Mouse (Mus musculus) left cerebral cortex, postnatal 14 days (tissue): ENCODE measurements around the gene Gpx4. TPM values are rescaled to one million over a fixed set of nuclear protein-coding genes. Genes with fewer than 3 reads are reported as not detected.

ENCODE experiments used
- DNase-seq, 2 experiments: peaks; one replicate each; pipeline ENCODE4 v3.0.0; 2021 to 2022; ENCODE audit warnings: low spot score in 2 of 2, mixed read lengths in 1 of 2
- intact Hi-C: fragments of 180-260 bp; cut with DNase I; formaldehyde crosslinking; loops from one replicate; pipeline ENCODE4 v1.15.1; 2025
- total RNA-seq, 2 experiments: library from RNA; stranded (reverse); gene quantifications; 2 replicates each; pipeline ENCODE4 v1.2.3; 2021

Gpx4 gene
- total RNA-seq, 2 experiments from 2014 or later = 462 to 482 TPM

DNA sequence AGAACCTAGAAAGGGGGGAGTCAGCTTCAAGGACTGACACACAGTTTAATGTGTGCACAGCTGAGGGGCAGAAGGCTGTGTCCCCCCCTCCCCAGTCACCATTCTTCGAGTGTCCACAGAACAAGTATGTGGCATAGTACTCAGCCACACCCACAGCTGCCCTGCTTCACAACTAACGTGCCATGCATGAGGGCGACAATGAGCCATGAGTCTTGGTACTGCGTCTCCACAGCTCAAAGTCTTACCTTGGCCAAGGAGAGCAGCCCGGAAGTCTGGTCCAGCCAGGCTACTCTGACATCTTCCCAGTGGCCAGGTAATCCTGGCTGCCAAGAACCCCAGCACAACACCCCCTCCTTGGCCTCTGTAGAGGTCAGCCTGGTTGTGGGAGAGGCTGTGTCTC is 45.7 kb downstream of the Gpx4 start:
- intact Hi-C loops = no loop called here
- no peak for DNase-seq

DNA sequence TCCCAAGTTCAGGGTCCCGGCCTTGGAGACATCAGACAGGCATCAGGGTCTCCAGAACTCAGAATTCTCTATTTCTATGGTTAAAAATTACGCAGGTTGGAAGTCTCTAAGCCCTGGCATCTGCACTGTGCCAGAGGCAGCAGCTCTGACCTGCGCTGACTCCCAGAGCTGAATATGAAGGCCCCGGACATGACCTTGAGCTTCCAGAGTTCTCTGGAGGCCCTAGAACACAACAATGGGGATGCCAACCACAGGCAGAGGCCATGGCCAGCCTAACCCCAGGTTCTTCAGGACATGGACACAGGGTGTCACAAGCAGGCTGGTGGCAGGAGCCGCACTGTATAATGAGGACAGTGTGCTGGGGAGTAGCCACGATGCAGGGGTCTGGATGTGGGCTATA is 47.1 kb downstream of the Gpx4 start:
- no peak for DNase-seq
- intact Hi-C loops = no loop called here

DNA sequence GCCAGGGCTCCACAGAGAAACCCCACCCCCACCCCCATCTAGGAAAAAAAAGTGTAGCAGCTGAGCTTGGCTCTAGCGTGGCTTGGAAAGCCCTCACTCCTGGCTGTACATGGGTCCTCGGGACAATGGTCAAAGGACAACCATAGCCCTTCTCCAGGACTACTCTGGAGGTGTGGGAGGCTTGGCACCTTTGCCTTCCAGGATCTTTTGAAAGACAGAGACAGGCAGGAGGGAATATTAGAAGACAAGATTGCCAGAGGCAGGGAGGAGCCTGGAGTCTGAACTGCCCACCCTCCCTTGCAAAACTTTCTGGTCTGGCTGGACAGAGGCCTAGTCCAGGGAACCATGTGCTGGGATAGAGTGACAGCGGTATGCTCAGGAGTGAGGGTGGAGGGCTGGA is 47.7 kb downstream of the Gpx4 start:
- no peak for DNase-seq
- intact Hi-C loops = no loop called here

DNA sequence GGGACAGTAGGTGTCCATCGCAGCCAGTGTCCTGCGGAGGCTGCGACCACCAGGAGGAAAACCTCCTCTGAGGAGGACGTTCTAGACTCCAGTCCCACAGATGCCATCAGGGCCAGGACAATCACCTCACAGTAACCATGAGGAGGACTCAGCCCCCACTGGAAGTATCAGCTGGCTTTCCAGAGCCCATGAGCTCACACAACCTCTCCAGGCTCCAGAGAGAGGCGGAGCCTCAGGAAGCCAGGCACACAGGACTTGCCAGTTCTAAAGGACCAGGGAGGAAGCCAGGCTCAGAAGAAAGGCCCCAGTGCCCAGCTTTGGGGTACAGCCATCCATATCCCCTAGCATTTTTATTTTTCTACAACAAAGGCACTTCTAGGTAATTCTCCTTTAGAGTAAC is 48.6 kb downstream of the Gpx4 start:
- intact Hi-C loops = no loop called here
- no peak for DNase-seq

DNA sequence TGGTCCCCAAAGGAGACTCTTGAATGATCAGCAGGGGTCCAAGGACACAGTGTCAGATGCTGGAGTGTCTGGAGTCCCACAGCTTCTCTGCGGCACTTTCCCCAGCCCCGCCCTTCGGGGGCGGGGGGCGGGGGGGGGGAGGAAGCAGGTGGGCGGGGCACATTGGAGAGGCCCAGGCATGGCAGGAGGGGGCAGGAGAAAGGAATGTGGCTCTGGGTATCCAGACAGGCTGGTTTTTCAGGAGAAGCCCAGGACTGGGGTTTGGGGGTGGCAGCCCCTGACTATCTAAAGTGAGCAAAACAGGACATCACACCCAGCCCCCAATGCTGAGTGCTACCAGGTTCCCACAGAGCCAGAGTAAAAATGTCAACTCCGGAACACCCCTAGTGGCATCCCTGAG is 50.3 kb downstream of the Gpx4 start:
- no peak for DNase-seq
- intact Hi-C loops = no loop called here

DNA sequence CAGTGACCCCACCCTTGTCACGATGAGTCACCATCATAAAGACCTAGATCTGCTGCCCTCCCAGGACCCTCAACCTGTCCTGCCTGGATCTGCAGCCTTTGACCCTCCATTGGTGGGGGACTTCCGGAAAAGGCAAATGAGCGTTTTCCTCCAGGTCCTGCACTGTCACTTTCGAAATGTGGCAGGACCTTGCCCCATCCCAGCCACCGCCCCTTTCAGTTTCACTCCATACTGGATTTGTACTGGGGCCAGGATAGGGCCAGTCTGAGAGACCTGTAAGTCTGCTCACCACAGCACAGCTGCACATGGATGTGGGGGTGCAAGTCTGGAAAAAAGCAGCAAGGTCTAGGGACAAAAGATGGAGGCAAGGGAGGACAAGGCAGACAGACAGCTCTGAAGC is 51.7 kb downstream of the Gpx4 start:
- intact Hi-C loops = no loop called here
- no peak for DNase-seq

DNA sequence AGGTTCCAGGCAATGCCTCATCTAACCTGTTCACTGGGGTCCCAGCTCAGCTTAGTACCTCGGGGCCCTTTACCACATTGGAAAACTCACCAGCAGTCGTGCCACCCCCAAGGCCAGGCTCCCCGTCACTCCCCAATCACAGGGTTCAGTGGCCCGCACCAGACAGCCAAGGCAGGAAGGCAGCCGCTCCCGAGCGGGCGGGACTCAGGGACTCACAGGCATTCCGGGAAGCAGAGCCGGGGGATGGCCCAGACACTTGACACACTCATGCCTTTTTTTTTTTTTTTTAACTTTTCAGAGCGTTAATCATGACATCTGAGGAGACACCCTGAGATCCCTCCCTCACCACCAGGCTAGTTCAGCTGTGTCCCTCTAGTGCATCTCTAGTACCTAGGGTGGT is 54.0 kb downstream of the Gpx4 start:
- intact Hi-C loops = no loop called here
- DNase-seq = no peak

DNA sequence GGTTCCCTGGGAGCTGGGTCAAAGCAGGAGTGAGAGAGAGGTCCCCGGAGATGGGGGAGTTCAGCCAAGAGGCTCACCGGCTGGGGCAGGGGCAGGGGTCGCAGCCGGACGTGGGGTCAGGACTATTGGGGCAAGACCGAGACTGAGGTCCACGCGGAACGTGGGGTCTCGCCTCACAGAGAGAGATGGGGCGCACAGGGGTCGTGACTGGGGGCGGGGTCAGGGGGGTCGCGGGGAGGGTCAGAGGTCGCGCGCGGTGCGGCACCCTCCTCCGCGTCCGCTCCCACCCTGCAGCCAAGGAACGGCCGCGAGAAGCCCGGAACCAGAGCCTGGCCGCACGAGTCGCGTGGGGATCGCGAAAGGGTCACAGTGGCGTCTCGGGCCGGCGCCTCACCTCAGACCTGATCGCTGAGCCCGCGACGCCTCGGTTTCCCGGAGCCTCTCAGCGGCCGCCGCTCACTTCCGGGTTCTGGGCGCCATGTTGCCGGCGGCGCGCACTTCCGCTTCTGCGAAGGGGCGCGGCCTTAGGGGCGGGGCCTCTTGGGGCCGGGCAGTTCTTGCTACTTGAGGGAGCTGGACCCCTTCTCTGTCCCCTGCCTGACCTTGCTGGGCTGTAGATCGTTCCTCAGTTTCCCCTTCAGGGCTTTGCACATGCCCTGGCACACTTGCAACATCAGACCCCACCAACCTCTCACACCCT is 55.4 kb downstream of the Gpx4 start:
- intact Hi-C loops = no loop called here
- peak; percentile 61 to 82 for DNase-seq

DNA sequence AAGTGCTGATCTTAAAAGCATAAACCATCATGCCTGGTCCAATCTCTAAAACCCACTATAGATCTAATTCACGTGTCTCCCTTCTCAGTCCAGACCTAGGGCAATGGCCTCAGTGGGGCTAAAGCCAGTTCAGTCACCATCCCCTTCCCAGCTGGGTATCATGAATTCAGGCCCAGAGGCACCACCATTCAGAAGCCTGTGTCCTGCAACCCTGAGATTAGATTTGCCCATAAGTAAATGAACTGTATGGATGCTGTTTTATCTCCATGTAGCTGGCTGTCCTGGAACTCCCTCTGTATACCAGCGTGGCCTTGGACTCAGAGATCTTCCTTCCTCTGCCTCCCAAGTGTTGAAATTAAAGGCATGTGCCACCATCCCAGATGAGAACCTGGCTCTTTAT is 56.1 kb downstream of the Gpx4 start:
- intact Hi-C loops = no loop called here
- no peak for DNase-seq

DNA sequence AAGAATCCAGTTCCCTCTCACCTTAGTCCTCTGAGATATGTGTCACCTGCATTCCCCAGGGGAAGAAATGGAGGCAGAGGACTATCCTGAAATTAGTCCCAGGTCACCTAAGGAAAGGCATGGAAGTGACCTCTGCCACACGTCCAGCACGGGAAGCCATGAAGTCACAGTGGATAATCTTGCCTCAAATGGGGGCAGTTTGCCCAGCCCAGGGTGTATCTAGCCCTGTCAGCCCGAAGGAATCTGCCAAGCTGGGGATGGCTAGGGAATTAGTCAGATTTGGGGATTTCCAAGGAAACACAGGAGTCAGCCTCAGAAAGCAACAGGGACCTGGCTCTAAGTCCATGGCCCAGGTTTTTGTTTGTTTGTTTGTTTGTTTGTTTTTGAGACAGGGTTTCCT is 57.2 kb downstream of the Gpx4 start:
- DNase-seq = no peak
- intact Hi-C loops = no loop called here

DNA sequence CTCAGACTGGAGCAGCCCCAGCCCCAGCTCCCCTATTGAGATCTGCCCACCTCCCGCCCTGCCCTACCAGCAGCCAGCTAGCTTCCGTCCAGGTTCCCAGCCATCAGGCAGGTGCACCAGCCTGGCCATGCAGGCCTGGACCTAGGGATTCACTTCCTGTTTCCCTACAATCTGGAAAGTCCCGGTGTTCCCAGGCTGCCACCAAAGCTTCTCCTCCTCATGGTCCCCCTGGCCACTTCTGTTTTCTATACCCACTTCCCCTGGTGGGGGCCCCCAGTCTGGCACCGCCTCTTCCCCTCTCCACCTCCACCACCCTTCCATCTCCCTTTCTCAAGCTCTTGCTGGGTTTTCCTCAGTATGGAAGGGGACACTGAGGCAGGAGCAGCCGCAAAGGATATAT is 58.5 kb downstream of the Gpx4 start, which contains the start of gene Sbno2:
Gene Sbno2 (minus strand): TSS at position 112 of the 400 bp plus-strand sequence.
- no peak for DNase-seq
- intact Hi-C loops = no loop called here

DNA sequence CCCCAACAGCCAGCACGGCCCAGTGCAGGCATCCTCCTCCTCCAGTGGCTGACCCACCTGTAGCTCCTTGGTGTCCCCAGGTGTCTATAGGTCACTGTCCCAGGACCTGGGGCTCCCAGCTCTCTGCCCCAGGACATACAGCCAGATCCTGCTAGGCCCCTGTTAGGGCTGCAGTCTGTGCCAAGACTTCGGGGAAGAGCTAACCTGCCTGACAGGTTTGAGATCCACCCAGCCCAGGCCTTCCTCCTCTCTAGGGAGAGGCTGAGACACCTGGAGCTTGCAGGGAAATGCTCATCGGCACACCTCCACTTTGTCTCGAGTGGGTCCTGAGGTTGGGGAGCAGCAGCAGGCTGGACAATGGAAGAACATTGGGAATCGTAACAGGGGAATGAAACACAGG is 59.0 kb downstream of the Gpx4 start:
- intact Hi-C loops = no loop called here
- DNase-seq = no peak

Other genes with a start within 250 kb of the Gpx4 start
- under 1 TPM; 0.59 to 0.72 TPM for gene Misp, start 226.2 kb upstream of the Gpx4 start, total RNA-seq
- gene Ptbp1, start 192.7 kb upstream of the Gpx4 start, total RNA-seq = 10 to 100 TPM; 52.1 to 61.1 TPM
- 1 to 10 TPM; 2.3 to 3.1 TPM for gene Prtn3, start 172.7 kb upstream of the Gpx4 start, total RNA-seq
- gene Plppr3, start 172.5 kb upstream of the Gpx4 start, total RNA-seq = 10 to 100 TPM; 68.3 to 71.2 TPM
- not detected for gene Elane, start 160.9 kb upstream of the Gpx4 start, total RNA-seq
- not detected for gene Cfd, start 156.3 kb upstream of the Gpx4 start, total RNA-seq
- gene Med16, start 138.2 kb upstream of the Gpx4 start, total RNA-seq = 10 to 100 TPM; 55.0 to 66.5 TPM
- not detected for gene Gm26602, start 136.3 kb upstream of the Gpx4 start, total RNA-seq
- 1 to 10 TPM; 5.7 to 7.6 TPM for gene Kiss1r, start 130.2 kb upstream of the Gpx4 start, total RNA-seq
- 100 to 1,000 TPM; 438 to 440 TPM for gene R3hdm4, start 126.0 kb upstream of the Gpx4 start, total RNA-seq
- gene Arid3a, start 120.1 kb upstream of the Gpx4 start, total RNA-seq = 1 to 10 TPM; 5.4 to 7.0 TPM
- 10 to 100 TPM; 45.3 to 46.5 TPM for gene Wdr18, start 87.0 kb upstream of the Gpx4 start, total RNA-seq
- under 1 TPM; 0.21 to 0.40 TPM for gene Grin3b, start 76.5 kb upstream of the Gpx4 start, total RNA-seq
- 100 to 1,000 TPM; 140 to 152 TPM for gene Tmem259, start 62.8 kb upstream of the Gpx4 start, total RNA-seq
- 10 to 100 TPM in 1 of 2 experiments, 1 to 10 TPM in 1; 9.5 to 11.9 TPM for gene Cnn2, start 58.6 kb upstream of the Gpx4 start, total RNA-seq
- 10 to 100 TPM; 10.9 TPM for gene Abca7, start 50.7 kb upstream of the Gpx4 start, total RNA-seq
- gene Arhgap45, start 30.5 kb upstream of the Gpx4 start, total RNA-seq = 1 to 10 TPM; 3.3 to 4.0 TPM
- 10 to 100 TPM; 66.9 to 68.9 TPM for gene Polr2e, start 7.4 kb upstream of the Gpx4 start, total RNA-seq
- gene Sbno2, start 58.4 kb downstream of the Gpx4 start, total RNA-seq = 10 to 100 TPM; 19.2 to 19.3 TPM
- gene Stk11, start 68.6 kb downstream of the Gpx4 start, total RNA-seq = 10 to 100 TPM; 86.2 to 90.8 TPM
- gene Atp5d, start 91.5 kb downstream of the Gpx4 start, total RNA-seq = 100 to 1,000 TPM; 403 to 424 TPM
- 100 to 1,000 TPM; 437 to 473 TPM for gene Cbarp, start 93.7 kb downstream of the Gpx4 start, total RNA-seq
- 10 to 100 TPM; 94.0 to 96.3 TPM for gene Midn, start 101.1 kb downstream of the Gpx4 start, total RNA-seq
- 100 to 1,000 TPM in 1 of 2 experiments, 10 to 100 TPM in 1; 95.6 to 111 TPM for gene Cirbp, start 118.8 kb downstream of the Gpx4 start, total RNA-seq
- 1 to 10 TPM; 5.7 to 6.2 TPM for gene 1600002K03Rik, start 125.8 kb downstream of the Gpx4 start, total RNA-seq
- 10 to 100 TPM; 13.9 to 14.3 TPM for gene Efna2, start 132.3 kb downstream of the Gpx4 start, total RNA-seq
- gene Mum1, start 179.3 kb downstream of the Gpx4 start, total RNA-seq = 10 to 100 TPM; 39.4 to 41.5 TPM
- gene Ndufs7, start 202.0 kb downstream of the Gpx4 start, total RNA-seq = 100 to 1,000 TPM; 171 to 187 TPM
- 10 to 100 TPM; 20.7 to 29.7 TPM for gene Gamt, start 213.8 kb downstream of the Gpx4 start, total RNA-seq
- gene Dazap1, start 214.3 kb downstream of the Gpx4 start, total RNA-seq = 10 to 100 TPM; 84.3 to 84.9 TPM
- gene Rps15, start 245.3 kb downstream of the Gpx4 start, total RNA-seq = 100 to 1,000 TPM; 743 to 795 TPM
- gene Apc2, start 248.8 kb downstream of the Gpx4 start, total RNA-seq = 100 to 1,000 TPM; 131 to 139 TPM